Mouse (Mus musculus) G1E-ER4 (cell line): Measurements from ENCODE around the gene Dync1i1. TPM values are rescaled to one million over a fixed set of nuclear protein-coding genes. Genes with fewer than 3 reads are reported as not detected.

ENCODE experiments used
- GATA1 ChIP-seq: IDR thresholded peaks from one replicate; pipeline ENCODE4 v1.8.0; 2012; ENCODE audit warnings: low read length, inconsistent platforms
- polyA plus RNA-seq: library from polyadenylated mRNA; stranded (reverse); fragments of >175 nt; gene quantifications from 2 replicates; pipeline ENCODE4 v1.2.3, GENCODE M21; 2012

Dync1i1 gene
- polyA plus RNA-seq, 1 experiment = not detected

- TF ChIP-seq GATA1 = no peak
Observed at GRCm38 (mm10) chr6:5871060-5871459, 145.6 kb downstream of the Dync1i1 start.

GRCm38 (mm10) chr6:5871581-5872298, 146.3 kb downstream of the Dync1i1 start:
- no peak for TF ChIP-seq GATA1

GRCm38 (mm10) chr6:5889341-5889740, 163.9 kb downstream of the Dync1i1 start:
- TF ChIP-seq GATA1 = no peak

- no peak for TF ChIP-seq GATA1
Observed at GRCm38 (mm10) chr6:5911295-5911694, 185.9 kb downstream of the Dync1i1 start.

- no peak for TF ChIP-seq GATA1
Observed at GRCm38 (mm10) chr6:5915028-5915427, 189.6 kb downstream of the Dync1i1 start.

GRCm38 (mm10) chr6:5920670-5921069, 195.2 kb downstream of the Dync1i1 start:
- TF ChIP-seq GATA1 = no peak

- no peak for TF ChIP-seq GATA1
Observed at GRCm38 (mm10) chr6:5922676-5923075, 197.2 kb downstream of the Dync1i1 start.

GRCm38 (mm10) chr6:5923148-5923547, 197.7 kb downstream of the Dync1i1 start:
- no peak for TF ChIP-seq GATA1

GRCm38 (mm10) chr6:5930140-5930539, 204.7 kb downstream of the Dync1i1 start:
- TF ChIP-seq GATA1 = no peak

- TF ChIP-seq GATA1 = no peak
Observed at GRCm38 (mm10) chr6:5935587-5936353, 210.3 kb downstream of the Dync1i1 start.

GRCm38 (mm10) chr6:5949812-5950392, 224.5 kb downstream of the Dync1i1 start:
- no peak for TF ChIP-seq GATA1

GRCm38 (mm10) chr6:5956316-5956913, 231.0 kb downstream of the Dync1i1 start:
- TF ChIP-seq GATA1 = no peak

GRCm38 (mm10) chr6:5960728-5961127, 235.3 kb downstream of the Dync1i1 start:
- no peak for TF ChIP-seq GATA1

GRCm38 (mm10) chr6:5961960-5962359, 236.5 kb downstream of the Dync1i1 start:
- no peak for TF ChIP-seq GATA1

GRCm38 (mm10) chr6:5966376-5966775, 240.9 kb downstream of the Dync1i1 start:
- TF ChIP-seq GATA1 = no peak
